Mouse (Mus musculus): ENCODE data around the gene Slc6a16. TPM values are rescaled to one million over a fixed set of nuclear protein-coding genes. Genes with fewer than 3 reads are reported as not detected.

Slc6a16 gene
- polyA plus RNA-seq, 1 experiment from 2014 or later = not detected

DNA sequence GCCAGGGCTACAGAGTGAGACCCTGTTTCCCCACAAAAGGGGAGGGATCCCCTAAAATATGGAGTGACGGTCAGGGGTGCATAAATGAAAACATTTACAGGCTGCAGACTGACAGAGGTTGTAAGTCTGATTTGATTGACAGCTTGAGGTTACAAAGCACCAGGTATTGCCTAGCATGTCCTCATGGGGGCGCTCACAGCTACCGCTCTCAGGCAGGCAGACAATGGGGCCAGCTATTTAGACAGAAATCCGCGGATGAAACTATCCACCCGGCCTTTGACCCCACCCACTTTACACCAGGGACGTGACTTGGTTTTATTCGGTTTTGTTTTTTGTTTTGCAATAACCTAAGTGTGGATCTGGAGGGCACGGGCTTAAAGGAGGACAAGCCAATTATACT lies 68.6 kb downstream of the Slc6a16 start:
- no peaks in the 10 kb centered on the region; the same call in 1 of the 2 replicates for H3K4me1 ChIP-seq (replicated peaks; ENCODE audit: control insufficient read depth, insufficient read depth, low read length)
- no peak overlapping the region for H3K4me3 ChIP-seq (ENCODE audit: low read depth, low read length)
- no peaks in the 10 kb centered on the region for H3K27me3 ChIP-seq (replicated peaks; ENCODE audit: control insufficient read depth, insufficient read depth, low read length)
- 17% methylated on average over 9 of the region's 9 CpGs for WGBS
- H3K9ac ChIP-seq (ENCODE audit: low read depth, low read length) = no peak overlapping the region
- no peak overlapping the region for H3K27ac ChIP-seq (ENCODE audit: low read depth, low read length)
- ATAC-seq = no peak
- H3K36me3 ChIP-seq (ENCODE audit: control insufficient read depth, insufficient read depth) = peaks cover 47% of the 10 kb centered on the region
- H3K9me3 ChIP-seq (ENCODE audit: control insufficient read depth) = no peaks in the 10 kb centered on the region
- peak; percentile 87 for TF ChIP-seq CTCF (IDR thresholded peaks at IDR 0.05; ENCODE audit: low read depth)
- no peak overlapping the region for H3K4me2 ChIP-seq (replicated peaks; ENCODE audit: low read depth)

DNA sequence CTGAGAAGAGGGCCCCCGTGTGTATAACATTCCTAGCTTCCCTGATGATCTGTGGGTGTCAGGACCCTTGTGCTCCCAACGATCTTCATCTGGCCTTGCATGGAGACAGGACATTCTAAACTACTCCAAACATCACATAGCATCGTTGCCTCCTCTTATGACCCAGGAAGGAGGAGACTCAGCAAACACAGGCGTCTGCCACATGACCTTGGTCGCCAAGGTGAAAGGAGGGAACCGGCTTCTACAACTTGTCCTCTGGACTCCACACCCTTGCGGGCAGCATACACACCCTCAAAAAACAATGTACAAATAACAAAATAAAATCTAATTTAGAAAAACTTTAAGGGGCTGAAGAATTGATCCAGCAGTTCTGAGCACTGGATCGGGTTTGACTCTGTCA lies 71.1 kb downstream of the Slc6a16 start:
- WGBS = 24% methylated on average over 8 of the region's 8 CpGs

DNA sequence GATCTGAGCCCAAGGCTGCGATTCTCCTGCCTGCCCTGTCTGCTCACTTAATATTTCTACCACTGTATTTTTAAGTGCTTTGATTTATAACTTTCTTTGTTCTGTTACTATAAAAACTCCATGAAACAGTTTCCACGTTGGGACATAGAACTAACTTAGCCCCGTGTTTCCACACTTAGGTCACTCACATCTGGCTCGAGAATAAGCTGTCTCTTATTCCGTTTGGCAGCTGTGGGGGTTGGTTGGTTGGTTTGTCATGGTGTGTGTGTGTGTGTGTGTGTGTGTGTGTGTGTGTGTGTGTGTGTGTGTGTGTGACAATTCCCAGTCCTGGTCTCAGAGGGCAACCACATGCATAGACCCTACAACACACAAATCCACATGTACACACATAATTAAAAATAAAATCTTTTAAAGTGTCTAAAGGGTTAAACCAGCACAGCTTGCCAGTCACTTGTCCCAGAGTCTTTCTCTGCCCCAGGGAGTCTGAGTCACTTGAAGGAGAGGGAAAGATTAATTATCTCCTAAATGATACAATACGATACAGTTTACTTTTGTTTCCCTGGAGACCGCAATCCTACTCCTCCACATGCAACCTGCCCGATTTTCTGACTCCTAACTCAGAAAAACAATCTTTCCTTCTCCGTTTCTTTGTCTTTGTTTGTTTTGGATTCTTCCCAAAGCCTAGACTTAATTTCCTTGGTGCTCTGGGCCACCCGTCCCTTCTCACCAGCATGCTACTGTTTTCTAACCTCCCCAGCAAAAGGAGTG lies 72.0 kb downstream of the Slc6a16 start:
- Histone ChIP-seq H3K4me2 (replicated peaks; ENCODE audit: low read depth) (no peak overlapping the region; the same call in 1 of the 2 replicates), H3K9ac (ENCODE audit: low read depth, low read length) (no peak overlapping the region), H3K36me3 (ENCODE audit: control insufficient read depth, insufficient read depth) (peaks cover 58% of the 10 kb centered on the region), H3K27ac (ENCODE audit: low read depth, low read length) (peak overlapping the region; percentile 60), H3K4me1 (replicated peaks; ENCODE audit: control insufficient read depth, insufficient read depth, low read length) (no peaks in the 10 kb centered on the region; the same call in 1 of the 2 replicates), H3K9me3 (ENCODE audit: control insufficient read depth) (no peaks in the 10 kb centered on the region), H3K27me3 (replicated peaks; ENCODE audit: control insufficient read depth, insufficient read depth, low read length) (no peaks in the 10 kb centered on the region), H3K4me3 (ENCODE audit: low read depth, low read length) (no peak overlapping the region)
- TF ChIP-seq CTCF (IDR thresholded peaks at IDR 0.05; ENCODE audit: low read depth) = no peak
- 16% methylated on average over 10 of the region's 10 CpGs for WGBS
- no peak for ATAC-seq

More for the DNA sequence above, 71.1 kb downstream of the Slc6a16 start:
- peak overlapping the region; percentile 54 for H3K27ac ChIP-seq (ENCODE audit: low read depth, low read length)
- H3K9ac ChIP-seq (ENCODE audit: low read depth, low read length) = no peak overlapping the region
- no peak for ATAC-seq
- H3K27me3 ChIP-seq (replicated peaks; ENCODE audit: control insufficient read depth, insufficient read depth, low read length) = no peaks in the 10 kb centered on the region
- no peak overlapping the region for H3K4me2 ChIP-seq (replicated peaks; ENCODE audit: low read depth)
- no peaks in the 10 kb centered on the region for H3K9me3 ChIP-seq (ENCODE audit: control insufficient read depth)
- peaks cover 58% of the 10 kb centered on the region for H3K36me3 ChIP-seq (ENCODE audit: control insufficient read depth, insufficient read depth)
- no peak overlapping the region for H3K4me3 ChIP-seq (ENCODE audit: low read depth, low read length)
- TF ChIP-seq CTCF (IDR thresholded peaks at IDR 0.05; ENCODE audit: low read depth) = no peak
- H3K4me1 ChIP-seq (replicated peaks; ENCODE audit: control insufficient read depth, insufficient read depth, low read length) = no peaks in the 10 kb centered on the region; the same call in 1 of the 2 replicates

DNA sequence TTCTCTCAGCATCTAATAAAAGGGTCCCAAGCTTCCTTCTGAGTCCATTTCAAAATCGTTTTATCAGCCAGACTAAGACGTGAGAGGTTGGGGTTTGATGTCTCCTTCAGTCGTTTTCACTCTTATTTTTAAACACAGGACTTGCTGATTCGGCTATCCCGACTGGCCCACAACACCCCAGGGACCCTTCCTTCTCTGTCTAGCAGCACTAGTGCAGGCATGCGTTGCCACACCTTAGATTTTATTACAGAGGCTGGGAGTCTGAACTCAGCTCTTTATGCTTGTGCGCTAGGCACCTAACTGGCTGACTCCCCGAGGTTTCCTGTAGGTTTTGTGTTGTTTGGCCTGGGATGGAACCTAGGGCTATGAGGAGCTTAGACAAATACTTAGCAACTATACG lies 72.6 kb downstream of the Slc6a16 start:
- H3K9me3 ChIP-seq (ENCODE audit: control insufficient read depth) = no peaks in the 10 kb centered on the region
- WGBS = 15% methylated on average over 9 of the region's 9 CpGs
- H3K36me3 ChIP-seq (ENCODE audit: control insufficient read depth, insufficient read depth) = peaks cover 58% of the 10 kb centered on the region
- ATAC-seq = peak; percentile 34; the same call in 1 of the 2 replicates
- H3K9ac ChIP-seq (ENCODE audit: low read depth, low read length) = no peak overlapping the region
- TF ChIP-seq CTCF (IDR thresholded peaks at IDR 0.05; ENCODE audit: low read depth) = no peak
- H3K27me3 ChIP-seq (replicated peaks; ENCODE audit: control insufficient read depth, insufficient read depth, low read length) = no peaks in the 10 kb centered on the region
- H3K4me2 ChIP-seq (replicated peaks; ENCODE audit: low read depth) = no peak overlapping the region; the same call in 1 of the 2 replicates
- no peak overlapping the region for H3K4me3 ChIP-seq (ENCODE audit: low read depth, low read length)
- no peaks in the 10 kb centered on the region; the same call in 1 of the 2 replicates for H3K4me1 ChIP-seq (replicated peaks; ENCODE audit: control insufficient read depth, insufficient read depth, low read length)
- peak overlapping the region; percentile 60 for H3K27ac ChIP-seq (ENCODE audit: low read depth, low read length)

DNA sequence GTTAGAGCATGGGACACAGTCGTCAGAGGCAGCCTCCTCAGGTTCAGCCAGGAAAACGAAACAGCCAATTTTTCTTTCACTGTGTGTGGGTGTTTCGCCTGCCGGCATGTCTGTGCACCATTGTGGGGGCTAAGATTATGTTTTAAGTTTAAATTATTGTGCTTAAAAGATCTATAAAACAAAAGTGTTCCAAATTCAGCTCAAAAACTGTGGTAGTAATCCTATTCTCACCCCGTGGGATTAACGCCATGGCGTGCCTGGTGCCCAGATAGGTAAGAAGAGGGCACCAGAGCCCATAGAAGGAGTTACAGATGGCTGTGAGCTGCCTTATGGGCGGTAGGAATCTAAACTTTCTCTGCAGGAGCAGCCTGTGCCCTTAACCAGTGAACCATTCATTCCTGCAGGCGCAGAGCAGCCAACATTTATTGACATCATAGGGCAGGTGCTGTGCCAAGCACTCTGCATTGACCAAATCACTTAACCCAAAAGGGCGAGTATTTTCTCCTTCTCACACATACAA lies 74.4 kb downstream of the Slc6a16 start:
- ATAC-seq = no peak
- Histone ChIP-seq H3K27me3 (replicated peaks; ENCODE audit: control insufficient read depth, insufficient read depth, low read length) (no peaks in the 10 kb centered on the region), H3K4me2 (replicated peaks; ENCODE audit: low read depth) (no peak overlapping the region), H3K27ac (ENCODE audit: low read depth, low read length) (no peak overlapping the region), H3K9ac (ENCODE audit: low read depth, low read length) (no peak overlapping the region), H3K36me3 (ENCODE audit: control insufficient read depth, insufficient read depth) (peaks cover 61% of the 10 kb centered on the region), H3K4me1 (replicated peaks; ENCODE audit: control insufficient read depth, insufficient read depth, low read length) (no peaks in the 10 kb centered on the region; the same call in 1 of the 2 replicates), H3K9me3 (ENCODE audit: control insufficient read depth) (no peaks in the 10 kb centered on the region), H3K4me3 (ENCODE audit: low read depth, low read length) (no peak overlapping the region)
- no peak for TF ChIP-seq CTCF (IDR thresholded peaks at IDR 0.05; ENCODE audit: low read depth)
- WGBS = 89% methylated on average over 10 of the region's 10 CpGs

DNA sequence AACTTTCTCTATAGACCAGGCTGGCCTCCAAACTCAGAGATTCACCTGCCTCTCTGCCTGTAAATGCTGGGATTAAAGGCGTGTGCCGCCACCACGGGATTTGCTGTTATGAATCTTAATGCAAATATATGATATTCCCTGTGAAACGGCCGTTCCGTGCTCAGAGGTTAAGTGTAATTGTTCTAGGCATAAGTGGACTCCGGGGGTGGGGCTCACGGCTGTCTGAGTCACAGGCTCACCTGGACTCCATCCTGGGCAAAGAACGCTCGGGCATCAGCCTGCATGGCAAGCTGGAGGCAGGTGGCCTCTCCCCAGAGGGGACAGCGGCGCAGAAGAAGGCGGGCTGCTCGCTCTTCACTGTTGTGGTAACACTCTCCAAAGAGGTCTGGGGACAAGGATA lies 75.7 kb downstream of the Slc6a16 start:
- Histone ChIP-seq H3K36me3 (ENCODE audit: control insufficient read depth, insufficient read depth) (peaks cover 51% of the 10 kb centered on the region), H3K27me3 (replicated peaks; ENCODE audit: control insufficient read depth, insufficient read depth, low read length) (no peaks in the 10 kb centered on the region), H3K9me3 (ENCODE audit: control insufficient read depth) (no peaks in the 10 kb centered on the region), H3K4me2 (replicated peaks; ENCODE audit: low read depth) (no peak overlapping the region), H3K4me1 (replicated peaks; ENCODE audit: control insufficient read depth, insufficient read depth, low read length) (no peaks in the 10 kb centered on the region; the same call in 1 of the 2 replicates), H3K9ac (ENCODE audit: low read depth, low read length) (no peak overlapping the region), H3K27ac (ENCODE audit: low read depth, low read length) (peak overlapping the region; percentile 77), H3K4me3 (ENCODE audit: low read depth, low read length) (no peak overlapping the region)
- WGBS = 53% methylated on average over 14 of the region's 14 CpGs
- peak; percentile 81 for ATAC-seq
- no peak for TF ChIP-seq CTCF (IDR thresholded peaks at IDR 0.05; ENCODE audit: low read depth)

Measured in intestine, postnatal 0 days (tissue).